Mouse (Mus musculus): ENCODE results near the gene Gm37240.

Gm37240 gene

DNA sequence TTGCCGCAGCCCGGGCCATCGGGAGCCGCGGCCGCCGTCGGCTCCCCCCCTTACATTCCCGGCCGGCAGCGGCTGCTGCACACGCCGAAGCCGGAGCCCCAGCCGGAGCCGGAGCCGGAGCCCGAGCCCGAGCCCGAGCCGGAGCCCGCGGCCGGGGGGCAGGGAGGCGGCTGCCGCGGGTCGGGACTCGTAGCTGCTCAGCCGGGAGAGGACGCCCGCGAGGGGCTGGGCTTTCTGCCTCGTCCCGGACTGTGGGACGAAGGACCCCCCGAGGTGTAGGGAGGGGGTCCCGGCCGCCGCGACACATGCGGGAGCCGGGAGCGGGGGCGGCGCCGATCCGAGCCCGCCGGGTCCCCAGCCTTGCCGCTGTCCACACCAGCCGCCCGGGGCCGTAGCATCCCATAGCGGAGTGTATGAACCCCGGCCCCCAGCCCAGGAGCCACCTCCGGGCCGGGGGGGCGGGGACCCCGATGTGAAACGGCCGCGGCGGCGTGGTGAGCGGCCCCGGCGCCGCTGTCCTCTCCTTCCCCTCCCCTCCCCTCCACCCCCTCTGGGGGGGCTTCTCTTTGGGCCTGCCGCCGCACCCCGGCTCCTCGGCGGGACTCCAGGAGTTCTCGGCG, 1072.4 kb downstream of the Gm37240 start, which contains the start of gene Fbxw7:
Gene Fbxw7, plus strand, starts transcription at position 507 of the 620 bp plus-strand sequence.
- DNase-seq (ENCODE audit: inconsistent age in 2 of 2, low spot score in 1 of 2) = no peak

DNA sequence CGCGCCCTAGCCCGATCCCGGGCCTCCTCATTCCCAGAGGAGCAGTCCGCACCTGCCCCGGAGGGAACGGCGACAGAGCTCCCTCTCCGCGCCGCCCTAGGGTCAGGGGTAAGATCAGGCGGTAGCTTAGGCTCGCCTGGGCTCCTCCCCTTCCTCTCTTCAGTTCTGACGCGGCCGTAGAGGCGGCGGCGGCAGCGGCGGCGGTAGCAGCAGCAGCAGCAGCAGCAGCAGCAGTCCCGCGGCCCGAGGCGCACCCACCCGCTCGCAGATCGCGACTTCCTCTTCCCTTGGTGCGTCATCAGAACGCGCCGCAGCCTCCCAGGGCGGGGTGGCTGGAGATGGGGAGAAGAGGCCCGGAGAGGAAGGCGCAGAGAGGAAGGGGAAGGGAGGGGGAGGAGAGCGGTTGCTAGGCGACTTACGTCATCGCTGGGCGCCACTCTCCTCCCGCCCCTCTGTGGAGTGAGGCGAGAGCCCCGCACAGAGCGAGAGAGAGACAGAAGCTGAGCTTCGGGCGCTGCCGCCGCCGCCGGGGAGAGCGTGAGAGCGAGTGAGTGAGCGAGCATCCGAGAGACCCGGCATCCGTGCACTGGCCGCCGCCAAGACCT, 1073.1 kb downstream of the Gm37240 start:
- DNase-seq (ENCODE audit: inconsistent age in 2 of 2, low spot score in 1 of 2) = peak; percentile 100

DNA sequence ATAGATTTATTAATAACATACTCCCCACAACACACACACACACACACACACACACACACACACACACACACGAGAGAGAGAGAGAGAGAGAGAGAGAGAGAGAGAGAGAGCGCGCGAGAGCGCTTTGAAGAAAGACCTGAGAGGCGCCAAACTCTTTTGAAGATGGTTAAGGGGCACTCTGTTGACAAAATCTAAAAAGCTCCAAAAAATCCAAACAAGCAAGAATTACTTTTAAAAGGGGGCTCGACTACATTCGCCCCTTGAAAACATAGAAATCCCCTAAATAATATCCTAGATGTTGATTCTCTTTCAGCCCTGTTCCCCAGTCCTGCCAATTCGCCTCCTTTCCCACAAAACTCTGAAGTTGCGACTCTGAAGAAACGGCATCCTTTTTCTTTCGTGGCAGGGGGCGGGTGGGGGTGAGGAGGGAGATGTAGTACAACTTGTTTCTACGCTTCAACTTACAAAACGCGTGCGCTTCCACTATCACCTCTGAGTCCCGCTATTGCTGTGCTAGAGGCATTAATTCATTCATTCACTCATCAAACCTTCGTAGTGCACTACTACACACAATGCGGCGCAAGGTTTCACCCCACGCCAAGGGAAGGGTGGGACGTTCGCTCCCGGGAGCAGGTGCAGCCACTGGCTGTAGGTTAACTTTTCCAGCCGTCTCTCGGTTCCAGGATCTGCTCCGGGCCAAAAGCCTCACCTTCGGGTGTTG, 1073.7 kb downstream of the Gm37240 start:
- no peak for DNase-seq (ENCODE audit: inconsistent age in 2 of 2, low spot score in 1 of 2)

DNA sequence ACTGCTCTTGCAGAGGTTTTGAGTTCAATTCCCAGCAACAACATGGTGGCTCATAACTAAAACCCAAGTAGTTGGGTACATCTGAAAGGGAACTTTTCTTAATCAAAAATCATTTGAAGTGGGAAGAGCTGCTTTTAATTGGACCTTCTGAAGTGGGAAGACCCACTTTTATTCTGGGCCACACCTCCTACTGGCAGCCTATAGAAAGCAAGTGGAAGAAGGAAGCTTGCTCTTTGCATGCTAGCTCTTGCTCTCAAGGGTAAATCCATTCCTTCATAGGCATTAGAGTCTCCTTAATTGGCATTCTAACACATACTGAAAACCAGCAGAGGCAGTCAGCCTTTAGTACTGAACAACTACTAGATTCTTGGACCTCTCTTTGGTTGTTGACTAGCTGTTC, 1076.5 kb downstream of the Gm37240 start:
- DNase-seq (ENCODE audit: inconsistent age in 2 of 2, low spot score in 1 of 2) = no peak

DNA sequence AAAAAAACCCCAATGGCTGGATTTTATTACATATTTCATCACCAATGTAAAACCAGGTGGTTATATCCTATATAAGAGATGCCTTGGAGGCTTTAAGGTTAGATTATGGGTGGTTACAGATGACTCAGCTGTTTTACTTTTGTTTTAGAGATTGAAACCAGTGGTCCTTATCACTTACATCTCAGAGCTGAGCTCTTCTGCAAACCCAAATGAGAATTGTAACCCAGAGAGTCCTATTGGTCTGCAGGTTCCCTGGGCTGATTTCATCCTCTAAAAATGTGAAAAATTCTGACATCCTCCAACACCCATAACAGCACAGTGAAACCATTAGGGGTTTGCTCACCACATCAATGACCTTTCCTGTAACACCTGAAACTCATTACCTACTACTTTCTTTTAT, 1078.4 kb downstream of the Gm37240 start:
- DNase-seq (ENCODE audit: inconsistent age in 2 of 2, low spot score in 1 of 2) = no peak

DNA sequence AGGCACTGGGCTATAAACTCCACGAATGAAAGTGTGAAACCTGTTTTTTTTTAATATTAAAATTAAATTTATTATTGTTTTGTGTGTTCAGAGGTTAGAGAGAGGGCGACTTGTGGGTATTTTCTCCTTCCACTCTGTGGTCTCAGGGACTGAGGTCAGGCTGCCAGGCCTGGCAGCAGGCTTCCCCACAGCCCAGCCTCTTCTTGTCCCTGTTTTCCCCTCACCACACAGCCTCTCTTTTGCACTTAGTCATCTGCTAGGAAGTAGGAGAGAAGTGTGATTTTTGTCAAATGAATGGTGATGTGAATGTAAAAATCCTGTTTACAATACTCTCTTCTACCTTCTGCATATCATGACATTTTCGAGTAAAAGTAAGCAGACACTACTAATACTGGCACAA, 1079.5 kb downstream of the Gm37240 start:
- no peak for DNase-seq (ENCODE audit: inconsistent age in 2 of 2, low spot score in 1 of 2)

DNA sequence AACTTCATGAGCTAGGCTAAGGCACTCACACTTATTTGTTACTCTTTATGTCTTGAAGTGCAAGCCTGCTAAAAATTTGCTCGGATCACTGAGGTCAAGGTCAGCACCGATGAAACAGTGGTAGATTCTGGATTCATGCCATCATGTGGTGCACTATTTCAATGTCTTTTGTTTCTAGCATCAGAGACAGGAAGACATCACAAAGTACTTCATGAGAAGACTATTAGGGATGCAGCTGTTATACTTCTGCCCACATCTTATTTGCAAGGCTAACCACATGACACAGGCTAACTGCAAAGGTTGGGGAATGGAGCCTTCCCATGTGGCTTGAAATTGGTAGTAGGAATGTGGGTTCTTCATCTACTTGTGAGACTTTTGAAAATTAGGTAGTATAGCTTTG, 1081.1 kb downstream of the Gm37240 start:
- no peak for DNase-seq (ENCODE audit: inconsistent age in 2 of 2, low spot score in 1 of 2)

DNA sequence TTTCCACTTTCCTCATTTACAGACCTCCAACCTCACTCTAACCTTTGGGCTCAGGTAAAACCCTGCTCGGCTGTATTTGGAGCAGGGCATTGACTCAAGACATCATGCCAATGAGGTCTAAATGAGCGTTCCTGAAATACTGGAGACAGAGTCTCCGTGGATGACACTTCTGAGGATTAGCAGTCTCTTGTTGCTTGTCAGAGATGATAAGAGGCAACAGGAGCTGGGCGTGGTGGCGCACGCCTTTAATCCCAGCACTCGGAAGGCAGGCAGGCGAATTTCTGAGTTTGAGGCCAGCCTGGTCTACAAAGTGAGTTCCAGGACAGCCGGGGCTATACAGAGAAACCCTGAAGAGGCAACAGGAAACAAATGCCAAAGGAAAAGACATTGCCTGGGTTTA, 1083.3 kb downstream of the Gm37240 start:
- no peak for DNase-seq (ENCODE audit: inconsistent age in 2 of 2, low spot score in 1 of 2)

DNA sequence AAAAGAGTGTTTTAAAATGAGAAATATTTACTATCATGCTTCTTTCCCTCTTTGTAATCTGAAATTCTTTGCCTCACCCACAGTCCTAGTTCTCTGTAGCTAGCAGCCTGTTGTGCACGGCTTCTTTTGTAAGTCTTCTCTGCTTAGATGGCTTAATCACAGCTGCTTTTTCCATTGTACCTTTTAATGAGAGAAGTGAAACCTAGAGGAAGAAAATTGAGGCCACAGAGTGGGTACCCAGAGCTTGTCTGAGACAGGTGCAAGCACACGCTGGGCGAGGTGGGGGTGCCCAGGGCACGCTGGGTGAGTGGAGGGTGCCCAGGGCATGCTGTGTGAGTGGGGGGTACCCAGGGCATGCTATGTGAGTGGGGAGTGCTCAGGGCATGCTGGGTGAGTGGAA, 1099.4 kb downstream of the Gm37240 start:
- no peak for DNase-seq (ENCODE audit: inconsistent age in 2 of 2, low spot score in 1 of 2)

DNA sequence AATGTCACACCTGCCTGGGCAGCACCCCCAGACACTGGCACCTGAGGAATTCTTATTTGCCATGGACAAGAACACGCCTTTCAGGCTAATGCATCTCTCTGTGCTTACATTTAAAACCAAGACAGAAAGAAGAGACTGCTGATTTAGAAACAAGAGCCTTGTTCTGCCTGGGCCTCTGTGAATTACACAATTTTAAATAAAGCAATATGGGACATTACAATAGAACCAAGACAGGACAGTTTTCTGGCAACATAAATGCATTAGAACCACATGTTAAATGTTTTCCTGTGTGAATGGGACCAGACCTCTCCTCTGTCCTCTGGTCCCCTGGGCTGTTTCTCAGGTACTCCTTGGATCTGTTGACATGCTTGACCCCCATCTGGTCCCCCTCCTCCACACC, 1111.2 kb downstream of the Gm37240 start:
- no peak for DNase-seq (ENCODE audit: inconsistent age in 2 of 2, low spot score in 1 of 2)

DNA sequence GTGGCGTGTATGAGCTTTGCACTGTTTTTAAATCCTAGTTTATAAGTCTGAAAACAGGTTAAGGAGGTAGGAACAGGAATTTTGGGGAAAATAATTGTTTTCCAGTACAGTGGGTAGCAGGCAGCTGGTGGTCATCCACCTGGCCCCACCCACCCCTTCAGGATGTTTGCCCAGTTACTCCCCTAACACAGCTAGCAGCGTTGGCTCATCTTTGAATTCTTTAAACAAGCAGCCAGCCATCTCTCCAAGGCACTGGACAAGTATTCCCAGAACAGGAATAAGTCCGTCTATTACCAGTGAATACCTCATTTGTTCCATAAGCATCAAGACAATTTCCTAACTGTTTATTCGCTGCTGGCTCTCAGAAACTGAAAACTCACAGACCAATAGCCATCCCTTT, 1111.7 kb downstream of the Gm37240 start:
- DNase-seq (ENCODE audit: inconsistent age in 2 of 2, low spot score in 1 of 2) = no peak

DNA sequence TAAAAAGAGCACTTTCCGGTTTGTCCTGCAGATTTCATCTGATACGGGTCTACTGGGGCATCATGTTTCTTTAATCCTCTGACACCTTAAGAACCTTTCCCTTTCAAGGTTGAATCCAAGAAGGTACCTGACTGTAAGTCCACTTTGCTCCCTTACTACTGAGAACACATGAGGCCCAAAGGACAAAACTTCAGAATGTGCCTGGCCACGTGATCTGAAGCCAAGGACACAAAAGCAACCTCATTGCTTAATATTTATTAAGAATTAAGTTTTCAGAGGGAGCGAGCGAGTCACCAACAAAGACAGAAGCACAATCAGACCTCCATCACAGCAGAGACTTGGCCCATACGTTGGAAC, 1112.3 kb downstream of the Gm37240 start:
- peak in 1 of 2 experiments; percentile 41 for DNase-seq (ENCODE audit: inconsistent age in 2 of 2, low spot score in 1 of 2)

DNA sequence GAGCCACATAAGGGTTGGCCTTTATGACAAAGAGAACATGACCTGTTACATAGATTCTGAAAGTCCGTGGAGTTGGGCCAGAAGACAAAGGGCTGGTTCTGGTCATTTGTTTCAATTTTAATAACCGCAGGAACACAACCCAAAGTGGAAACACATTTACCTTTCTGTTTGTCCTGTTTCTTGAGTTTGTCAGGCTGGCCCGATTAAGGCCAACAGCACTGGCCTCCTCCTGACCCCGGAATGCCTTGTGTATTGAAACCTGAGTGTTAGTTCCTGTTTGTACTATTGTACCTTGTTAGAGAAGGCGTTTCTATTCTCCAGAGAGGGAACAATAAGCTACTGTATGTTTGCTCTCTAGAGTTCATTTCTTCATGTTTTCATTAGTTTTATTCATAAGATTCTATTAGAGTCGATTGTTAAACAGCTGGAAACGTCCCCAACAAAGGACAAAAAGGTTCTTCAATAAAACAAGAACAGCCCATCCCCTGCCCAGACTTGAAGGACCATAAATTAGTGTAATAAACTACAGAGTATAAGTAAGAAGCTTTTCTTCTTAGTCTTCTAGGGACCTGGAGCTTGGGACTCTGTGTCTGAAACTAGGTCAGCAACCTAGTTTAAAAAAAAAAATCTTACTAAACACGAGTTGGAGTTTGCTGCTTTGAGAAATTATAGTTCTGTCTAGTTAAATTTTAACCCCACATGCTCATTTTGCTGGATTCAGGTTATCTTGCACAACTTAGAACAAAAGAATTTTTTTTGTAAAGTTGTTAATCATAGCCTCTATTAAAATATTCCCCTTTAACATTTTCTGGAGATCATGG, 1112.9 kb downstream of the Gm37240 start:
- DNase-seq (ENCODE audit: inconsistent age in 2 of 2, low spot score in 1 of 2) = no peak

DNA sequence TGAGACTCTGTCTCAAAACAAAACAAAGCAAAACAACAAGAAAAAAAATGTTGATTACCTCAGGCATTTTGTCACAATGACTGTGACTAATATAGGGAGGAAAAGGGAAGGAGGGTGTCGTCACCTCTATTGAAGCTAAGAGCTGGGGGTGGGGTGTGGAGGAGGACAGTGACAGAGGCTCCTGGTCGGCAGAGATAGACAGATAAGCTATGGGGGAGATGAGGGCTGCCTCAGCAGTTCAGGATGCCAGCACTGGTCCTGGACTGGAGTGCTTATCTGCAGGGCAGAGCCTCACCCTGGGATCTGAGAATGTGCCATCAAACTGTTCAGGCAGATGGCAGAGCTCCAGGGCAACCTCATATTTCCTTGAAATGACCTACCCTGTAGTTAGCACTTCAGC, 1115.3 kb downstream of the Gm37240 start:
- no peak for DNase-seq (ENCODE audit: inconsistent age in 2 of 2, low spot score in 1 of 2)

DNA sequence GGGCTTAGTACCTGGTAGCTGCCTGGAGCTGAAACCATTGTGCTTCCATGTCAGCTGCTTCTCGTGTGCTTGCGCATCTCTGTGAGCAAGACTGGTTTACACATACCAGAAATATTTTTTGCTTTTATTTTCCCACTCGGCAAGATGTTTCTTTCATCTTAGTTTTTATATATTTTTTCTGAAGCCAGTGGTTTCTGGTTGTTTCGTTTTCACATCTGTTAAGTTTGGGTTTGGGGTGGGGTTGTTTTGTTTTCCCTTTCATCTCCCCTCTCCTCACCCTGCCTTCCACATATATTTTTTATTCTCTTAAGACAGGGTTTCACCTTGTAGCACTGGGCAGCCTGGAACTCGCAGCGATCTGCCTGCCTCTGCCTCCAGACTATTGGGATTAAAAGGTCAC, 1116.8 kb downstream of the Gm37240 start:
- no peak for DNase-seq (ENCODE audit: inconsistent age in 2 of 2, low spot score in 1 of 2)

DNA sequence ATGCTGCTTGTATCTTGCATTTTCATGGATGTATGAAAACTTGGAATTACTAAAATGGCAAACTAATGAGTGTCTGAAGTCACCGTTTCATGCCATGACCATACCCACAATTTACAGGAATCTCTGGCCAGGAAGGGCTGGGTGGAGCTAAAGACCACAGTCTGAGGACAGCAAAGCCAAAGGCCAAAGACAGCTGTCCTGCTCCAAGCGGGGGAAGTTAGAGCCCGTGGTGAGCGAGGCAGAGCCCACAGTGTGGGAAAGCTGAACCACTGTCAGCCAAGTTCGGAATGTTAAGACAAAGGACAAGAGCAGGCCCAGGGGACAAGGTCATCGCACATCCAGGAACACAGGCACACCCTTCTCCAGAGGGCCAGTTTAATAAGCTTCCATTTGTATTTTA, 1117.9 kb downstream of the Gm37240 start:
- no peak for DNase-seq (ENCODE audit: inconsistent age in 2 of 2, low spot score in 1 of 2)

DNA sequence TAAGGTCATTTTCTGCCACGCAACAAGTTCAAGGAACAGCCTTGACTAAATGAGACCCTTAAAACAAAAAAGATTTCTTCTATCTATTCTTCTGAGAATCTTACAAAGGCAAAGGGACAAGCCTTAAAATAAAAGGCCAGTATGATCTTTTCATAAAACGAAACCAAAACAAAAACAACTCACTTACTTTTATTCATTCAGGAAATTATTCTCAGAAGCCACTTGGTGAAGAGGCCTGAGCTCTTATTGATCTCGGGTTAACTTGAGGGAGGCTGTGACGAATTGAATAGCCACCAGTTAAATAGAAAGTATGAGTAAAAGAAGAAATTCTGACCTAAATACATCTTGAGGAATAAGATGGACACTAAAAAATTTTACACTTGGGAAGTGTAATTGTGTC, 1118.4 kb downstream of the Gm37240 start:
- DNase-seq (ENCODE audit: inconsistent age in 2 of 2, low spot score in 1 of 2) = no peak

DNA sequence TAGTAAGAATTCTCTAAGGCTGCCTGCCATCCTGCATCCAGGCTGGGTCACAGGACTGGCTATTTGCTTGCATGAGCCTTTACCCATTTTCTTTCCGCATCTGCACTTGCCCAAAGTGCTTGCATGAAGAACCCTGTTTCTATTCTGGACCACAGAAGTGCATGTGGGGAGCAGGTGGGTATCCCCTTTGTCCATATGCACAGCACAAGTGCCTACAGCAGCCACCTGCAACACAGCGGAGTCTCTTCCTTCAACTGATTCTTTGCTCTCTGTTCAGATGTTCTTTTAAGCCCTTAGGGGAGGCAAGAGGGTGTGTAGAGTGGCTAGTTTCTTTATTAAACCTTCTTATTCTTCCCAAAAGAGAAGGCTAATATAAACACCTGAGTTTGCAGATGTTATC, 1133.5 kb downstream of the Gm37240 start:
- DNase-seq (ENCODE audit: inconsistent age in 2 of 2, low spot score in 1 of 2) = no peak

DNA sequence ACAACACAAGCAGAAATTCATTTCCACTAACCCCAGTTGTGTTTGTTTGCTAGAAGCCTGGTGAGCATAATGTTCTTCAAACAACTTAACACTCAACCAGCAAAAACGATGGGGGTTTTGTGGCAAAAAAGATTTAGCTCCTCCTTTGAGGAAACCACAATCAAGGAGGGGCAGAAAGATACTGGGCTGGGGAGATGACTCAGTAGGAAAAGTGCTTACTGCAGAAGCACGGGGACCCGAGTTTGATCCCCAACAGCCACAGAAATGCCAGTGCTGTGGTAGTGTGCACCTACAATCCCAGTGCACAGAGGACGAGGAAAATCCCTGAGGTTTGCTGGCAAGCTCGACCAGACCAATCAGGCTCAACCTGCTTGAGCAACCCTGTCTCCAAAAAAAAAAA, 1138.1 kb downstream of the Gm37240 start:
- no peak for DNase-seq (ENCODE audit: inconsistent age in 2 of 2, low spot score in 1 of 2)

DNA sequence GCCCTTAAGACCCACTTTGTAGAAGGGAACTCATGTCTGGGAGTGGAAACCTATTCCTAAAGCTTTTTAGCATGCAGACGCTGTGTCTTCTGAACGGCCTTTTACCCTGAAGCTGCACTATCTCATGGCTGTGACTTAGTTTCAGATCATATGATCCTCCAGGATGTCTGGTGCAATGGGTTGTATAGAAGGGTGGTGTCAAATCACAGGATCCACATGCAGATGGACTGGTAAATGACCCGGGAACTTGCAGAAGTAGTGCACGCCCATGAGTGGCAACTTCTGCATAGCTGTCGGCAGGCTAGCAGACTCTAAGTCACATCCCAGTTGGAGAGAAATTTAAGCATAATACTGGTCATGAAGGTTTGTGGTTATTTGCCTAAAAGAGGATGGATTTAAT, 1139.2 kb downstream of the Gm37240 start:
- DNase-seq (ENCODE audit: inconsistent age in 2 of 2, low spot score in 1 of 2) = no peak

DNA sequence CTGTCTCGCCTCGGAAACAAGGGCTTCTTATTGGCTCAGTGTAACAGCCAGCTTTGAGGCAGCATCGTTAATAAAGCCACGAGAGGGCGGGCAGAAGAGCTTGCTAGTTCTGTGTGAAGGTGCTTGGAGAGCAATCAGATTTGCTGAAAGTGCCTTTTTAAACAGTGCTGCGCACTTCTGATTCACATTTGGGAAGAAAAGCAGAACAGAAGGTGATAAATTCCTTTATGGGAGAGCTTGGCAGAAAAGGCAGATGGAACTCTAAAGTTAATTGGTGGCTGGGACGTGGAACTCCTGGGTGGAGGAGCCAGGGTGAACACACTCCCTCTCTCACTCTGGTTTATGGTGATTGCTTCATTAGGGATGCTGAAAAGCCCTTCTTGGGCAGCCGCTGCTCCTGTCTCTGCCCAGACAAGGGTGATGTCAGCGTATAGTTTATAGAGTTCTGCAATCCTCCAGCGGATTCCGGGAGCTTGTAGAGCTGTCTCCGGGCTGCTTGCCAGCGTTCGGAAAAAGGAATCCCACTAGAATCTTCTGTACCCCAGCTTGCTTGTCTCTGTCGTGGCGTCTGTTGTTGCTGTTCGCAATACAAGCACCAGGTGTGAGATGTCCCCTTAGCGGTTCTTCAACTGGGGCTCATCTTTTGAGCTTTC, 1141.7 kb downstream of the Gm37240 start:
- peak; percentile 44 to 58 for DNase-seq (ENCODE audit: inconsistent age in 2 of 2, low spot score in 1 of 2)

Data from adrenal gland, adult (tissue).